Mouse (Mus musculus) MEL (cell line): ENCODE measurements around the gene Lrsam1. TPM values are rescaled to one million over a fixed set of nuclear protein-coding genes. Genes with fewer than 3 reads are reported as not detected.
"Not testable (repeated sequence)": the region's sequence is repeated elsewhere in the genome, so short reads cannot be mapped to it uniquely, and the experiment has no call there.

Source experiments
- DNase-seq: peaks from one replicate; pipeline ENCODE4 v3.0.0; 2011; ENCODE audit warnings: low read depth, low spot score
- H3K27ac ChIP-seq: 2 replicates; pipeline ENCODE4 v1.5.1; 2012; ENCODE audit warnings: low read depth, mild to moderate bottlenecking, control low read depth, low read length, moderate library complexity; ENCODE audit not compliant: control insufficient read depth
- H3K27me3 ChIP-seq, 2 experiments: fragments of 150-350 bp in 1 of 2; sonication (generic) in 1 of 2; 2 replicates each; pipeline ENCODE4 v1.6.1; 2012; ENCODE audit warnings: low read length in 2 of 2, mild to moderate bottlenecking in 2 of 2, improper control_type of control experiment in 1 of 2, moderate library complexity in 1 of 2; ENCODE audit not compliant: insufficient read depth in 2 of 2, control insufficient read depth in 1 of 2
- H3K36me3 ChIP-seq, 2 experiments: 2 replicates each; pipeline ENCODE4 v1.6.1; 2012 to 2014; ENCODE audit warnings: low read length in 2 of 2, improper control_type of control experiment in 1 of 2, inconsistent platforms in 1 of 2, mild to moderate bottlenecking in 1 of 2; ENCODE audit not compliant: insufficient read depth in 2 of 2, control insufficient read depth in 1 of 2
- H3K4me1 ChIP-seq, 2 experiments: fragments of 150-350 bp in 1 of 2; sonication (generic) in 1 of 2; 2 replicates each; pipeline ENCODE4 v1.6.1; 2012; ENCODE audit warnings: low read length in 2 of 2, improper control_type of control experiment in 1 of 2, mild to moderate bottlenecking in 1 of 2; ENCODE audit not compliant: insufficient read depth in 2 of 2, control insufficient read depth in 1 of 2
- H3K4me3 ChIP-seq, 2 experiments: fragments of 150-350 bp in 1 of 2; sonication (generic) in 1 of 2; 2 replicates each; pipeline ENCODE4 v1.5.1; 2012; ENCODE audit warnings: low read depth in 2 of 2, low read length in 2 of 2, mild to moderate bottlenecking in 2 of 2, moderate library complexity in 2 of 2, control low read depth in 1 of 2, improper control_type of control experiment in 1 of 2; ENCODE audit not compliant: control insufficient read depth in 1 of 2, insufficient read depth in 1 of 2
- H3K79me2 ChIP-seq: 2 replicates; pipeline ENCODE4 v1.6.1; 2012; ENCODE audit warnings: mild to moderate bottlenecking, low read length, moderate library complexity; ENCODE audit not compliant: control insufficient read depth, poor library complexity, insufficient read depth
- H3K9ac ChIP-seq: 2 replicates; pipeline ENCODE4 v1.6.1; 2012; ENCODE audit warnings: low read depth, mild to moderate bottlenecking, control low read depth, low read length, moderate library complexity; ENCODE audit not compliant: control insufficient read depth, poor library complexity, severe bottlenecking
- H3K9me3 ChIP-seq: fragments of 150-350 bp; sonication (generic); replicated peaks from 2 replicates; pipeline ENCODE4 v1.6.1; 2012; ENCODE audit warnings: mild to moderate bottlenecking, low read length, improper control_type of control experiment, moderate library complexity; ENCODE audit not compliant: insufficient read depth
- CHD1 ChIP-seq: IDR thresholded peaks from 2 replicates; pipeline ENCODE4 v1.6.1; 2012; ENCODE audit warnings: low read depth, mild to moderate bottlenecking, inconsistent platforms, low read length, improper control_type of control experiment
- CHD2 ChIP-seq: IDR thresholded peaks from 2 replicates; pipeline ENCODE4 v1.6.1; 2011; ENCODE audit warnings: low read length, improper control_type of control experiment
- CTCF ChIP-seq, 3 experiments: IDR thresholded peaks in 2 of 3; conservative IDR thresholded peaks in 1 of 3; 2 replicates each; pipeline ENCODE4 v1.5.1; 2011 to 2012; ENCODE audit warnings: low read length in 3 of 3, low read depth in 2 of 3, mild to moderate bottlenecking in 2 of 3, improper control_type of control experiment in 1 of 3, inconsistent platforms in 1 of 3, mixed read lengths in 1 of 3, moderate library complexity in 1 of 3; ENCODE audit not compliant: control insufficient read depth in 1 of 3, insufficient read depth in 1 of 3, poor library complexity in 1 of 3, severe bottlenecking in 1 of 3
- E2F4 ChIP-seq: IDR thresholded peaks from 2 replicates; pipeline ENCODE4 v1.6.1; 2011; ENCODE audit warnings: low read depth, low read length, improper control_type of control experiment, borderline replicate concordance
- JUND ChIP-seq: IDR thresholded peaks from 2 replicates; pipeline ENCODE4 v1.6.1; 2011; ENCODE audit warnings: low read depth, mild to moderate bottlenecking, improper control_type of control experiment, low read length
- KAT2A ChIP-seq: conservative IDR thresholded peaks from 2 replicates; pipeline ENCODE4 v1.6.1; 2012; ENCODE audit warnings: low read depth, low read length, improper control_type of control experiment, inconsistent platforms
- MAX ChIP-seq: IDR thresholded peaks from 2 replicates; pipeline ENCODE4 v1.6.1; 2011; ENCODE audit warnings: low read length, improper control_type of control experiment
- MXI1 ChIP-seq: IDR thresholded peaks from 2 replicates; pipeline ENCODE4 v1.6.1; 2011; ENCODE audit warnings: mild to moderate bottlenecking, low read depth, low read length, improper control_type of control experiment
- NELFE ChIP-seq: IDR thresholded peaks from 2 replicates; pipeline ENCODE4 v1.6.1; 2011; ENCODE audit warnings: low read depth, low read length, improper control_type of control experiment
- NRF1 ChIP-seq: IDR thresholded peaks from 2 replicates; pipeline ENCODE4 v1.6.1; 2014; ENCODE audit warnings: low read depth, mild to moderate bottlenecking, inconsistent platforms, low read length, improper control_type of control experiment, moderate library complexity; ENCODE audit not compliant: poor library complexity, insufficient read depth, severe bottlenecking
- POLR2AphosphoS5 ChIP-seq: IDR thresholded peaks from 2 replicates; pipeline ENCODE4 v1.6.1; 2012; ENCODE audit warnings: low read depth, borderline replicate concordance, mild to moderate bottlenecking, inconsistent platforms, low read length, moderate library complexity, mixed read lengths
- SIN3A ChIP-seq: IDR thresholded peaks from 2 replicates; pipeline ENCODE4 v1.6.1; 2012; ENCODE audit warnings: low read length, improper control_type of control experiment, inconsistent platforms
- SMC3 ChIP-seq: IDR thresholded peaks from 2 replicates; pipeline ENCODE4 v1.6.1; 2011; ENCODE audit warnings: low read depth, low read length, improper control_type of control experiment
- TAL1 ChIP-seq: IDR thresholded peaks from 2 replicates; pipeline ENCODE4 v1.6.1; 2012; ENCODE audit warnings: mild to moderate bottlenecking, inconsistent platforms, low read length, moderate library complexity, mixed read lengths
- TBP ChIP-seq: IDR thresholded peaks from 2 replicates; pipeline ENCODE4 v1.8.0; 2011; ENCODE audit warnings: low read depth, low read length, improper control_type of control experiment
- polyA plus RNA-seq, 2 experiments: library from polyadenylated mRNA; stranded (reverse) in 1 of 2; unstranded in 1 of 2; fragments of >175 nt in 1 of 2; fragments of >200 nt in 1 of 2; gene quantifications; 2 replicates each; pipeline versions ENCODE4 v1.2.1 to v1.2.4; 2012; ENCODE audit warnings: low replicate concordance in 2 of 2, low read depth in 1 of 2; ENCODE audit not compliant: insufficient read length in 2 of 2, insufficient read depth in 1 of 2, missing spikeins in 1 of 2
- total RNA-seq: library from RNA; depleted of rRNA; stranded (reverse); fragments of 300-350 nt; gene quantifications from 2 replicates; pipeline ENCODE4 v1.2.3, GENCODE M21; 2012

Lrsam1 gene
- total and polyA plus RNA-seq, 3 experiments: 14.2 to 17.9 TPM; not detected in 1

DNA sequence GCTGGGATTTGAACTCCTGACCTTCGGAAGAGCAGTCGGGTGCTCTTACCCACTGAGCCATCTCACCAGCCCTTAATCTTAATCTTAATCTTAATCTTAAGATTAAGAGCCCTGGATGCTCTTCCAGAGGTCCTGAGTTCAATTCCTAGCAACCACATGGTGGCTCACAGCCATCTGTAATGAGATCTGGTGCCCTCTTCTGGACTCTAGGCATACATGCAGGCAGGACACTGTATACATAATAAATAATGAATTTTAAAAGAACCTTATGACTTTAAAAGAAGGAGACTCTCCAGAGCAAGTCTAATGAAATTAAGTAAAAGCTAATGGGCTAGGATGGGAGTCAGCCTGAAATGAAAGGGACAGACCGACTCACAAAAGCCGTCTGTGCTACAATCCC is 47.6 kb upstream of the Lrsam1 start:
- TF ChIP-seq SMC3 (peak; percentile 55), CTCF (IDR thresholded peaks at IDR 0.05 in 2 of 3, conservative IDR thresholded peaks at IDR 0.05 in 1 of 3; ENCODE audit: control insufficient read depth in 1 of 3, insufficient read depth in 1 of 3, low read depth in 2 of 3, low read length in 3 of 3, poor library complexity in 1 of 3, severe bottlenecking in 1 of 3) (peak; percentile 18 to 54 (median 22); a peak in 4 of 6 replicates)
- H3K27me3 ChIP-seq, H3K27ac ChIP-seq, H3K4me3 ChIP-seq, H3K4me1 ChIP-seq, H3K36me3 ChIP-seq, H3K9me3 ChIP-seq, H3K79me2 ChIP-seq, H3K9ac ChIP-seq: not testable (repeated sequence)
- DNase-seq: peak; percentile 32

DNA sequence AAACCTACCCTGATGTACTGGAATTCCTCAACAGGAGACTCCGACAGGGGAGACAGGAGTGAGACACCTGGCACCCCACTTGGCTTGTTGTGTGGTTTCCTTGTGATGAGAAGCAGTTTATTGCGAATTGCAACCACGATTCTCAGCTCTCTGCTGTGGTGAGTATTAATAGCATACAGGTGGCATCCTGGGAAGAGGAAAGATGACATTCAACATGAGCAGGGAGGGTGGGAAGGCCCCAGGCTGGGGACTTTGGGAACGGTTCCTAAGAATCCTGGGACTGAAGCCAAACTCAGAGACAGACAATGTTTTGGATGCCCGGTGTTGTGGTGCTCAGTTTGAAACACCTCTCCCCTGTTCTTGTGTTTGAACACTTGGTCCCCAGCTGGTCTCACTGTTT is 43.6 kb upstream of the Lrsam1 start:
- H3K9ac ChIP-seq: no peak overlapping the region
- no peaks in the 10 kb centered on the region for H3K4me1 ChIP-seq
- no peaks in the 10 kb centered on the region for H3K36me3 ChIP-seq
- H3K79me2 ChIP-seq: no peaks in the 10 kb centered on the region; the same call in 1 of the 2 replicates
- no peak overlapping the region for H3K4me3 ChIP-seq
- no peaks in the 10 kb centered on the region for H3K27me3 ChIP-seq
- H3K27ac ChIP-seq: no peak overlapping the region
- no peak for TF ChIP-seq CHD2
- no peak for TF ChIP-seq E2F4
- no peak for TF ChIP-seq SMC3
- no peak for TF ChIP-seq CTCF (IDR thresholded peaks at IDR 0.05 in 2 of 3, conservative IDR thresholded peaks at IDR 0.05 in 1 of 3; ENCODE audit: control insufficient read depth in 1 of 3, insufficient read depth in 1 of 3, low read depth in 2 of 3, low read length in 3 of 3, poor library complexity in 1 of 3, severe bottlenecking in 1 of 3)
- TF ChIP-seq POLR2AphosphoS5: no peak
- no peak for TF ChIP-seq SIN3A
- no peak for TF ChIP-seq MAX
- TF ChIP-seq TBP: no peak
- TF ChIP-seq JUND: no peak
- no peak for TF ChIP-seq NELFE
- DNase-seq: no peak
- no peaks in the 10 kb centered on the region for H3K9me3 ChIP-seq

DNA sequence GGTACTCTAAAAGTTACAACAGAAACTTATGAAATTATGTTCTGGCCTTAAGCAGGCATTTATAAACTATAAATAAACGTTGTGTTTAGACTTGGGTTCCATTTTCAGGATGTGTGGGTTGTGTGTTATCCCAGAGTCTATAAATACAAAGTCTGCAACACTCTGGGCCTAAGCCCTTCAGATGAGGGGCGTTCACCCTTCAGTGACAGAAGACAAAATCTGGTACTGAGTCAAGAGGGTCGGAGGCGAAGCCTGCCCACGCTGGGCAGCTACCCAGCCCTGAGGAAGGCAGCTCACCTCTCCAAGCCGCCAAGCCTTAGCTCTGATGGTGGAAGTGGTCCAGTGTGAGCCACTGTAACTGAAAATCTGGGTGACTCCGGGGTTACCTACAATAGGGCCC is 40.7 kb upstream of the Lrsam1 start:
- no peaks in the 10 kb centered on the region for H3K36me3 ChIP-seq
- H3K27me3 ChIP-seq: 0 out of 4 replicates have a peak, but pooled peaks cover 0 to 2% of the 10 kb centered on the region in 2 experiments
- TF ChIP-seq KAT2A (no peak), CHD1 (no peak), MXI1 (no peak), NRF1 (no peak), SMC3 (no peak), TAL1 (no peak)
- TF ChIP-seq, all 39 proteins: peak for 0

More for the DNA sequence above, 40.7 kb upstream of the Lrsam1 start:
- Histone ChIP-seq H3K4me3 (no peak overlapping the region), H3K9me3 (no peaks in the 10 kb centered on the region), H3K79me2 (no peaks in the 10 kb centered on the region; the same call in 1 of the 2 replicates), H3K9ac (no peak overlapping the region), H3K27ac (no peak overlapping the region), H3K4me1 (no peaks in the 10 kb centered on the region)
- DNase-seq: no peak
